Comparison of ENCODE assay signal across 1 mouse cellular context in genomic region chr2:84715562-84716361, GRCm38 (mm10).
TF ChIP-seq lines count a peak whose summit lies in the region.

No protein-coding gene starts in this region.

TF ChIP-seq in C2C12, 6 proteins besides CTCF, POLR2A, EP300 and RAD21 (continued from another document):
- TF ChIP-seq MYOG (IDR thresholded peaks at IDR 0.05; ENCODE audit: control insufficient read depth, extremely low read depth, insufficient read length): no peak
TF ChIP-seq in C2C12: peak in this region for 1.
